Mouse (Mus musculus): ENCODE results near the gene Fnbp1l. TPM values are rescaled to one million over a fixed set of nuclear protein-coding genes. Genes with fewer than 3 reads are reported as not detected.
A peak's percentile ranks its signal among the peaks of the same experiment; 100 is the strongest.

Gene Fnbp1l
- polyA plus RNA-seq (2014; fragmentation: Nextera tagmentation; extraction: Ambion mirVana), result 52.9 and 53.3 TPM in 2 replicates

DNA sequence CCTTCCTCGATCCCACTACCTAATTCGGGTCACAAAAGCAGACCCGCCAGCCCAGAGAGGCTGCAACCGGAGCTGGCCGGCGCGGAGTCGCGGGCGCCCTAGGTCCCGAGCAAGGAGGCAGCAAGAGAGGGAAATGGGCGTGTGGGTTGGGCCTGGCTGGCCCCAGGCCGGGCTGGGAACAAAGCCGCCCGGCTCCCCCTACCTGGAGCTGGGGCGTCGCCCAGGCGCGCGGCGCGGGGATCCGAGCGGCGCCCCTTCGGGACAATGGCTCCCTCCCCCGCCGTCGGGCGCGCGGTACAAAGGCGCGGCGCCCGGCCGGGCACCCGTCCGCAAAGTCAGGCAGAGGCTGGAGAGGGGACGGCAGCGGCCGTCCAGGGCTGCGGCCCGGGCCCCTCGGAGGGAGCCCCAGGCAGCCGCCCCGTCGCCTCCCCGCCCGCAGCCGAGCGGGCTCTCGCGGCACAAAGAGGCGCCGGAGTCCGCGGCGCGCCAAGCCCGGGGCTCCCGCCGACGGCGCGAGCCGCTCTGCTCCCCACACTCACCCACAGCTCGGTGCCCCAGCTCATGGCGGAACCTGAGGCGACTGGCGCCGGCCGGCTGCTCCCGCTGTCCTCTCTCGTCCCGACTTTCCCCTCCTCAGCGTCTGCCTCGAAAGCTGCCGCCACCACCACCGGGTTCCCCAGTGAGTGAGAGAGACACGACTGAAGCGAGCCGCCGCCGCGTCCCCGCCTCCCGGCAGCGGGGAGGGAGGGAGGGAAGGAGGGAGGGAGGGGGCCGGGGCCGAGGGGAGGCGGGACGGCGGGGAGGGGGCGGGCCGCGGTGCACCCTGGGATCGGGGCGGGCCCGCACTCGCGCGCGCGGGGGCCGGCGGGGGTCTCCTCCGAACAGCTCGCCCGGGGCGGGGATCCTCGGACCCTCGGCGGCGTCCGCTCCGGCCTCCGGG, at the start of gene Fnbp1l:
Gene Fnbp1l (minus strand): TSS at position 725 of the 940 bp plus-strand sequence.
- ATAC-seq (replicated peaks; ENCODE audit: low FRiP score, low TSS enrichment, low read depth) (peak; percentile 85), DNase-seq (ENCODE audit: low spot score) (peak; percentile 95)
- peak within 1 kb of the TSS; percentile 98 for H3K9ac ChIP-seq (ENCODE audit: low read length)
- no peaks in the 10 kb centered on the region for H3K9me3 ChIP-seq (ENCODE audit: control insufficient read depth, low read length)
- peak within 1 kb of the TSS; percentile 87 for H3K4me2 ChIP-seq (ENCODE audit: low read length)
- no peaks in the 10 kb centered on the region for H3K36me3 ChIP-seq (ENCODE audit: control insufficient read depth, insufficient read depth, low read length)
- peaks cover 24% of the 10 kb centered on the region for H3K4me1 ChIP-seq (replicated peaks; ENCODE audit: control insufficient read depth, insufficient read depth, low read length)
- WGBS, result under 1% methylated on average over 92 of the region's 118 CpGs
- peak within 1 kb of the TSS; percentile 96 for H3K27ac ChIP-seq (ENCODE audit: low read depth)
- H3K27me3 ChIP-seq (replicated peaks; ENCODE audit: control insufficient read depth, insufficient read depth, low read length), result no peaks in the 10 kb centered on the region
- H3K4me3 ChIP-seq (ENCODE audit: low read depth, low read length), result peak within 1 kb of the TSS; percentile 87

GRCm38 (mm10) chr3:122660795-122661194, 41.3 kb upstream of the Fnbp1l start:
- Histone ChIP-seq H3K9ac (ENCODE audit: low read length) (no peak overlapping the region), H3K4me3 (ENCODE audit: low read depth, low read length) (no peak overlapping the region), H3K27me3 (replicated peaks; ENCODE audit: control insufficient read depth, insufficient read depth, low read length) (no peaks in the 10 kb centered on the region), H3K9me3 (ENCODE audit: control insufficient read depth, low read length) (peaks cover 2% of the 10 kb centered on the region; the same call in 1 of the 2 replicates), H3K36me3 (ENCODE audit: control insufficient read depth, insufficient read depth, low read length) (no peaks in the 10 kb centered on the region), H3K4me2 (ENCODE audit: low read length) (no peak overlapping the region), H3K27ac (ENCODE audit: low read depth) (no peak overlapping the region), H3K4me1 (replicated peaks; ENCODE audit: control insufficient read depth, insufficient read depth, low read length) (no peaks in the 10 kb centered on the region)
- peak; percentile 64; the same call in 1 of the 2 replicates for ATAC-seq (replicated peaks; ENCODE audit: low FRiP score, low TSS enrichment, low read depth)
- WGBS, result 53% methylated on average over 2 of the region's 2 CpGs
- no peak for DNase-seq (ENCODE audit: low spot score)

DNA sequence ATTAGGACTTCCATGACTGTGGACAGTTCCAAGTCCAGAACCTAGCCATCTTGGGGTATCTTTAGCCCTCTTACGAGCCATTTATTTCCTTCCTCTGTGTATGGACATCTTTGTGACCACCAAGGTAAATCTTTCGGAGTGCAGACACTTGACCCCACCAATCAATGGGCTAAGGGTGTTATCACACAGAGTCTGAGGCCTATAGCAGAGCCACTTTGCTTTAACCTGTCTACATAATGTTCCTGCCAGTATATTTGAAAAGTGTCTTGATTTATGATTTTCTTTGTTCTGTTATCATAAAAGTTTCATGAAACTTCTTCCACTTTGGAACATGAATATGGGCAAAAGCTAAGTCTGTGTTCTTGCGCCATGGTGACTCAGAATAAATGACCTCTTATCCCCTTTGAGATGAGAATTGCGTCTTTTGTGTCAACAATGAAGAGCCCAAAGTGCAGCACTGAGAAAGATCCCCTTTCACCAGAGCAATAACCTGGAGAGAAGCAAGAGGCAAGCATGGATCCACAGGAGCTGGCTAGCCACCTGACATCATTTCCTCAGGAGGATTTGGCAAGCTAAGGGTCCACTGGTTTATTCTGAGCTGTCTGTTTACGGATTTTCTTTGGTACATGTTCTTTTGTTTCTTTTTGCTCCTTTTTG, 39.9 kb upstream of the Fnbp1l start:
- Histone ChIP-seq H3K36me3 (ENCODE audit: control insufficient read depth, insufficient read depth, low read length) (no peaks in the 10 kb centered on the region), H3K4me1 (replicated peaks; ENCODE audit: control insufficient read depth, insufficient read depth, low read length) (no peaks in the 10 kb centered on the region), H3K9ac (ENCODE audit: low read length) (no peak overlapping the region), H3K9me3 (ENCODE audit: control insufficient read depth, low read length) (peaks cover 2% of the 10 kb centered on the region; the same call in 1 of the 2 replicates), H3K27me3 (replicated peaks; ENCODE audit: control insufficient read depth, insufficient read depth, low read length) (no peaks in the 10 kb centered on the region), H3K4me2 (ENCODE audit: low read length) (no peak overlapping the region), H3K27ac (ENCODE audit: low read depth) (no peak overlapping the region), H3K4me3 (ENCODE audit: low read depth, low read length) (no peak overlapping the region)
- ATAC-seq (replicated peaks; ENCODE audit: low FRiP score, low TSS enrichment, low read depth) (0 out of 2 replicates have a peak, but pooled peaks have one; percentile 62), DNase-seq (ENCODE audit: low spot score) (no peak)
- 74% methylated on average over 5 of the region's 5 CpGs for WGBS

DNA sequence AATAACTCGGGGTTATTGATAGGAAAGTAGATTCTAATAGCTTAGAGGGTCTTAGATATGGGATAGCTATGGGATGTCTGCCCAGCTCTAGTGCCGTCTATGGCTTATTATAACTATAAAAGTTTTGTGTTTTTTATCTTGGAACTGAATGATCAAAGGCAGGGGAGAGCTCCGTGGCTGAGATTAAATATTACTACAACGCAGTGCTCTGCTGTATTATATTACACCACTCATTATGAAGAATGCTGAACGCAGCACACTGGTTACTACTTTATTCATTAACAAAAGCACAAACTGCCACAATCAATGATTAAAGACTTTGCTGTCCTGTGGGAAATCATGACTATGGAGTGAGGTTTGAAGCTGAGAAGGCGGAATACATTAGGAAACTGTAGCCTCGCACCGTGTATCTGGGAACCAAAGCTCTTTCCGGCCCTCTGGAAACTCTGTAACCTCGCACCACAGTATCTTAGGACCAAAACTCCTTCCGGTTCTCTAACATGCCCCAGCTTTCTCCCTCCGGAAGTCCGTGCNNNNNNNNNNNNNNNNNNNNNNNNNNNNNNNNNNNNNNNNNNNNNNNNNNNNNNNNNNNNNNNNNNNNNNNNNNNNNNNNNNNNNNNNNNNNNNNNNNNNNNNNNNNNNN, 27.8 kb upstream of the Fnbp1l start:
- Histone ChIP-seq H3K9me3 (ENCODE audit: control insufficient read depth, low read length) (no peaks in the 10 kb centered on the region), H3K27me3 (replicated peaks; ENCODE audit: control insufficient read depth, insufficient read depth, low read length) (no peaks in the 10 kb centered on the region), H3K27ac (ENCODE audit: low read depth) (no peak overlapping the region), H3K9ac (ENCODE audit: low read length) (no peak overlapping the region), H3K36me3 (ENCODE audit: control insufficient read depth, insufficient read depth, low read length) (no peaks in the 10 kb centered on the region), H3K4me1 (replicated peaks; ENCODE audit: control insufficient read depth, insufficient read depth, low read length) (no peaks in the 10 kb centered on the region), H3K4me3 (ENCODE audit: low read depth, low read length) (no peak overlapping the region), H3K4me2 (ENCODE audit: low read length) (no peak overlapping the region)
- ATAC-seq (replicated peaks; ENCODE audit: low FRiP score, low TSS enrichment, low read depth) (no peak), DNase-seq (ENCODE audit: low spot score) (no peak)
- 65% methylated on average over 13 of the region's 13 CpGs for WGBS

DNA sequence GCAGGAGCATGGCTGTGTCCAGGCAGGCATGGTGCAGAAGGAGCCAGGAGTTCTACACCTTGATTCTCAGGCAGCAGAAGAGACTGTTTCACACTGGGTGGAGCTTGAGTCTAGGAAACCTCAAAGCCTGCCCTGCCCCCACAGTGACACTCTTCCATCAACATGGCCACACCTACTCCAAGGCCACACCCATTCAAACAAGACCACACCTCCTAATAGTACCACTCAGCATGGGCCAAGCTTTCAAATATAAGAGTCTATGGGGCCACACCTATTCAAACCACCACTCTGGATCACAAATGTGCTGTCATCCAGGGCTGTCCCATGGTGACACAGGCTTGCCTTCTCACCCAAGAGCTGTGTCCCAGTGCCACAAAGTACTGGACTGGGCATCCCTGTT, 20.8 kb upstream of the Fnbp1l start:
- peak; percentile 22 for ATAC-seq (replicated peaks; ENCODE audit: low FRiP score, low TSS enrichment, low read depth)
- H3K27ac ChIP-seq (ENCODE audit: low read depth), result no peak overlapping the region

GRCm38 (mm10) chr3:122639197-122639475, 19.6 kb upstream of the Fnbp1l start:
- no peak for ATAC-seq (replicated peaks; ENCODE audit: low FRiP score, low TSS enrichment, low read depth)

More for the DNA sequence above, 20.8 kb upstream of the Fnbp1l start:
- no peak overlapping the region for H3K9ac ChIP-seq (ENCODE audit: low read length)
- no peak for DNase-seq (ENCODE audit: low spot score)
- peaks cover 3% of the 10 kb centered on the region; the same call in 1 of the 2 replicates for H3K4me1 ChIP-seq (replicated peaks; ENCODE audit: control insufficient read depth, insufficient read depth, low read length)
- H3K4me3 ChIP-seq (ENCODE audit: low read depth, low read length), result no peak overlapping the region
- no peak overlapping the region for H3K4me2 ChIP-seq (ENCODE audit: low read length)
- no peaks in the 10 kb centered on the region for H3K9me3 ChIP-seq (ENCODE audit: control insufficient read depth, low read length)
- H3K36me3 ChIP-seq (ENCODE audit: control insufficient read depth, insufficient read depth, low read length), result no peaks in the 10 kb centered on the region
- no peaks in the 10 kb centered on the region for H3K27me3 ChIP-seq (replicated peaks; ENCODE audit: control insufficient read depth, insufficient read depth, low read length)

DNA sequence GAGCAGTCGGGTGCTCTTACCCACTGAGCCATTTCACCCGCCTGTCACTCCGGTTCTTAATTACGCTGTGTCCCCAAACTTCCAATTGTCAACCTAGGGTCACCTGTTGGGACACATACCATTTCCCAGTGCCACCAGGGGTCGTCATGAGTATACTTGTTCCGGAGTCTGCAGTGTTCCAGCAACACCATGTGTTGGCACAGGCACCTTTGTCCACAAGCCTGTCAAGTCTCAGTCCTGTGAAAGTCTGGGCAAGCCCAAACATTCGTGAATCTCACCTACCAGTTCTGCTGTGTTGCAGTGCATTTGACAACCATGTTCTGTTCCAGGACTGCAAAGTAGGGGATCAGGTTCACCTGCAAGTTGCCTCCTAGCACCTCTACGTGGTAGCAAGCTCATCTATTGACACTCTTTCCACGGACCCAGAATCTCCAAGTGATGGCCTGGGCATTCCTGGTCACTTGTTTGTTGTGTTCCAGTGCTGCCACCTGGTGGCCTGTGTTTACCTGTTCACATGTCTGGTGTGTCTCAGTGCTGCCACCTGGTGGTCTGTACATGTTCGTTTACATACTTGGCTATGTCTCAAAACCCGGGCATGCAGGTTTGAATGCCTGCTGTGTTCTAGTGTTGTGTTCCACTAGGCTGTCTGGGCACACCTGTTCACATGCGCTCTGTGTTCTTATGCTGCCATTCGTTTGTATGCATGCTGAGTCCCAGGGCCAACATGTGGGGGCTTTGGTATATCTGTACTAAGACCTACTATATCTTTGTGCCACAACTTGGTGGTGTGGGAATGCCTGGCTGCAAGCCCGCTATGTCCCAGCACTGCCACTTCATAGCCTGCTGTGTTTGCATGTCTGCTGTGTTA, 19.0 kb upstream of the Fnbp1l start:
- no peak overlapping the region for H3K4me2 ChIP-seq (ENCODE audit: low read length)
- H3K36me3 ChIP-seq (ENCODE audit: control insufficient read depth, insufficient read depth, low read length), result no peaks in the 10 kb centered on the region
- no peak overlapping the region for H3K4me3 ChIP-seq (ENCODE audit: low read depth, low read length)
- ATAC-seq (replicated peaks; ENCODE audit: low FRiP score, low TSS enrichment, low read depth), result peak; percentile 69
- H3K4me1 ChIP-seq (replicated peaks; ENCODE audit: control insufficient read depth, insufficient read depth, low read length), result peaks cover 8% of the 10 kb centered on the region; the same call in 1 of the 2 replicates
- no peak overlapping the region for H3K9ac ChIP-seq (ENCODE audit: low read length)
- no peak overlapping the region for H3K27ac ChIP-seq (ENCODE audit: low read depth)
- 39% methylated on average over 14 of the region's 14 CpGs for WGBS
- no peaks in the 10 kb centered on the region for H3K9me3 ChIP-seq (ENCODE audit: control insufficient read depth, low read length)
- peak; percentile 99 for DNase-seq (ENCODE audit: low spot score)
- H3K27me3 ChIP-seq (replicated peaks; ENCODE audit: control insufficient read depth, insufficient read depth, low read length), result no peaks in the 10 kb centered on the region

More at GRCm38 (mm10) chr3:122639197-122639475, 19.6 kb upstream of the Fnbp1l start:
- Histone ChIP-seq H3K27me3 (replicated peaks; ENCODE audit: control insufficient read depth, insufficient read depth, low read length) (no peaks in the 10 kb centered on the region), H3K4me3 (ENCODE audit: low read depth, low read length) (no peak overlapping the region), H3K36me3 (ENCODE audit: control insufficient read depth, insufficient read depth, low read length) (no peaks in the 10 kb centered on the region), H3K9ac (ENCODE audit: low read length) (no peak overlapping the region), H3K4me1 (replicated peaks; ENCODE audit: control insufficient read depth, insufficient read depth, low read length) (peaks cover 8% of the 10 kb centered on the region; the same call in 1 of the 2 replicates), H3K4me2 (ENCODE audit: low read length) (no peak overlapping the region), H3K27ac (ENCODE audit: low read depth) (no peak overlapping the region), H3K9me3 (ENCODE audit: control insufficient read depth, low read length) (no peaks in the 10 kb centered on the region)
- WGBS, result 83% methylated on average over 2 of the region's 2 CpGs
- no peak for DNase-seq (ENCODE audit: low spot score)

GRCm38 (mm10) chr3:122637280-122637679, 17.8 kb upstream of the Fnbp1l start:
- no peaks in the 10 kb centered on the region for H3K9me3 ChIP-seq (ENCODE audit: control insufficient read depth, low read length)
- no peaks in the 10 kb centered on the region for H3K36me3 ChIP-seq (ENCODE audit: control insufficient read depth, insufficient read depth, low read length)
- no peak overlapping the region for H3K9ac ChIP-seq (ENCODE audit: low read length)
- 82% methylated on average over 1 of the region's 1 CpGs for WGBS
- no peak overlapping the region for H3K4me2 ChIP-seq (ENCODE audit: low read length)
- no peak for DNase-seq (ENCODE audit: low spot score)
- peaks cover 8% of the 10 kb centered on the region; the same call in 1 of the 2 replicates for H3K4me1 ChIP-seq (replicated peaks; ENCODE audit: control insufficient read depth, insufficient read depth, low read length)
- H3K27me3 ChIP-seq (replicated peaks; ENCODE audit: control insufficient read depth, insufficient read depth, low read length), result no peaks in the 10 kb centered on the region
- H3K27ac ChIP-seq (ENCODE audit: low read depth), result no peak overlapping the region
- no peak overlapping the region for H3K4me3 ChIP-seq (ENCODE audit: low read depth, low read length)
- no peak for ATAC-seq (replicated peaks; ENCODE audit: low FRiP score, low TSS enrichment, low read depth)
